Mouse (Mus musculus) layer of hippocampus, adult 9-11 months (tissue): ENCODE data around the gene Atxn2.
"Not testable (repeated sequence)": the region's sequence is repeated elsewhere in the genome, so short reads cannot be mapped to it uniquely, and the experiment has no call there.

Experiments used
- DNase-seq: peaks from one replicate; pipeline ENCODE4 v3.0.0; 2022

Gene Atxn2

GRCm38 (mm10) chr5:121711174-121711927, at the start of gene Atxn2:
Gene Atxn2, plus strand, starts transcription at chr5:121711337.
- DNase-seq: peak; percentile 79

GRCm38 (mm10) chr5:121661494-121661893, 49.6 kb upstream of the Atxn2 start:
- DNase-seq: no peak

- DNase-seq: no peak
Observed at GRCm38 (mm10) chr5:121663456-121663855, 47.7 kb upstream of the Atxn2 start.

DNA sequence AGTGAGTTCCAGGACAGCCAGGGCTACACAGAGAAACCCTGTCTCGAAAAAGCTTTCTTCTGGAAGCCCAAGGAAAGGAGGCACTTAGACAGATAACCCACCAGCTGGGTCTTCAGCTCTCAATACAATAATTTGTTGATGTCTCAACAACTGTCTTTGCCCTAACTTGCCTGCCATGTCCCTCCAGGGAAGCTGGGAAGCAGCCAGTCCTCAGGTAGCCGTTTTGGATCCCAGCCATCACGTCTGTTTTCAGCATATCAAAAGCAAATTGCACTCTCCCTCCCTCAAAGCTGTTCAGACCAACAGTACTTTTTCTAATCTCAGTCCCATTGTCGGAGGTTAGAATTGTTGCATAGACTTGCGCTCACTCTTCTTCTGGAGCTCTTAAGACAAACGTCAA, 47.1 kb upstream of the Atxn2 start:
- no peak for DNase-seq

- no peak for DNase-seq
Observed at GRCm38 (mm10) chr5:121664971-121665370, 46.2 kb upstream of the Atxn2 start.

DNA sequence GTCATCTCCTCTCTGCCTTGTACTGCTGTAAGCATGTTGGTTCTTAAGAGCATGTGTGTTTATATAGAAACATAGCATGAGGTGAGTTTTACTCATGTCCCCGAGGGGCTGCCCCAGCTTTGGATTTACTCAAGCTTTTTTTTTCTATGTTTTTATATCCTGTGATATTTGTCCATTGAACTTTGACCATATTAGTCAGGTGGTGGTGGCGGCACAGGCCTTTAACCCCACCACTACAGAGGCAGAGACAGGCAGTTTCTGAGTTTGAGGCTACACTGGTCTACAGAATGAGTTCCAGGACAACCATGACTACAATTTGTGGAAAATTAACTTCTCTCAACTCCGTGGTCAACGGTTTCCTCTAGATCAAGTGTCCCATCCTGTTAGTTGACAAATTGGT, 44.1 kb upstream of the Atxn2 start:
- no peak for DNase-seq

- DNase-seq: no peak
Observed at GRCm38 (mm10) chr5:121668411-121668810, 42.7 kb upstream of the Atxn2 start.

DNA sequence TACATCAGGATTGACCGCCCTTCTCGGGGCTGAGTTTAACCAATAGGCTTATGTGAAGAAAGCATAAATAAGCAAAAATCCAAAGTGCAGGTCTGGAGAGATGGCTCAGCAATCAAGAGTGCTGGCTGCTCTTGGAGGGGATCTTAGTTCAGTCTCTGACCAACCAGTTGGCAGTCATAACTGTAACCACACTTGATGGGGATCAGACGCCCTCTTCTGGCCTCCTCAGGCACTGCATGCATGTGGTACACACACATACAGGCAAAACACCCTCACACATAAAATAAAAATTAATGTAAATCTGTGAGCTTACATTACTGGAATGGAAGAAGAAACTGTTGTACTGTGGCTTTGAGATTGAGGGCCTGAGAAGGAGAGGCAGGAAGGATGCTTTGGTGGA, 40.7 kb upstream of the Atxn2 start:
- DNase-seq: no peak

DNA sequence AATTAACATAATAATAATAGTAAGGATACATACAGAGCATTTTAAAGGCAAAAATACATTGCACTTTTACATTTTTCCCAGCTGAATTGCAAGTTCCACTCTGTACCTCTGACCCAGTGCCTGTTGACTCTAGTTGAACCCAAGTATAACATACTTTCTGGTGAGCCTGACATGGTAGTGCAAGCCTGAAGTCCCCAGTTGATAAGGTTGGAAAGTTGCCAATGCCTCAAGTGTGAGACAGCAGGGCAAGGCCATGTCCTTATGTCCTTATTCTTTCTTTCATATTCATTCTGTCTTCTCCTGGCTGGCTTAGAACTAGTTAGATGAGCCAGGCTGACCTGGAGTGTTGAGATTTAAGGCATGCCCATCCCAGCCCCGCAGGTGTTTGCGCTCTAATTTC, 28.9 kb upstream of the Atxn2 start:
- no peak for DNase-seq

GRCm38 (mm10) chr5:121685495-121685894, 25.6 kb upstream of the Atxn2 start:
- DNase-seq: no peak

GRCm38 (mm10) chr5:121686113-121686898, 24.8 kb upstream of the Atxn2 start:
- DNase-seq: no peak

GRCm38 (mm10) chr5:121690482-121691211, 20.5 kb upstream of the Atxn2 start:
- no peak for DNase-seq

DNA sequence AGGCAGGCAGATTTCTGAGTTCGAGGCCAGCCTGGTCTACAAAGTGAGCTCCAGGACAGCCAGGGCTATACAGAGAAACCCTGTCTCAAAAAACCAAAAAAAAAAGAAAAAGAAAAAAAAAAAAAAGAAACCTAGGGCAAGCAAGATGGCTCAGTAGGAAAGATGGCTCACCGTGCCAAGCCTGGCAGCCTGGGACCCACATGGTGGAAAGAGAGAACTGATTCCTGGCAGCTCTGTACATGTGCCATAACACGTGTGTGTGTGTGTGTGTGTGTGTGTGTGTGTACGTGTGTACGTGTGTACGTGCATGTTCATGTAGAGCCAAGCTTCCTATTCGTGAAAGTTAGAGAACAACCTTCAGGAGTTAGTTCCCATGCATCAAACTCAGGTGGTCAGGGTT, 19.7 kb upstream of the Atxn2 start:
- not testable (repeated sequence) for DNase-seq

DNA sequence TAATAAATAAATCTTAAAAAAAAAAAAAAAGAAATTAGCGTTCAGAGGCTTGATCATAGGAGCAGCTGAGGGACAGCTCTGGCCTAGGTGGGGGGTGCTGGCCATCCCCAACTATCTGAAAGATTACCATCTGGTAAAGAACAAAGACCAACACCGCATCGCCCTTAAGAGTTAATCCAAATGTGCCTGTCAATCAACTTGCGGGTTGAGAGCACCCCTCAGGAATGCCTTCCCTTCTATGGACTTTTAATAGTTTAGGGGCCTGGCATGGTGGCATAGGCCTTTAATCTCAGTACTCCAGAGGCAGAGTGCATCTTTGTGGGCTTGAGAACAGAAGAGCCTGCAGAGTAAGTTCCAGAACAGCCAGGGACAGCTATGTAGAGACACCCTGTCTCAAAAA, 18.2 kb upstream of the Atxn2 start:
- DNase-seq: no peak

- no peak for DNase-seq
Observed at GRCm38 (mm10) chr5:121696761-121697160, 14.4 kb upstream of the Atxn2 start.

DNA sequence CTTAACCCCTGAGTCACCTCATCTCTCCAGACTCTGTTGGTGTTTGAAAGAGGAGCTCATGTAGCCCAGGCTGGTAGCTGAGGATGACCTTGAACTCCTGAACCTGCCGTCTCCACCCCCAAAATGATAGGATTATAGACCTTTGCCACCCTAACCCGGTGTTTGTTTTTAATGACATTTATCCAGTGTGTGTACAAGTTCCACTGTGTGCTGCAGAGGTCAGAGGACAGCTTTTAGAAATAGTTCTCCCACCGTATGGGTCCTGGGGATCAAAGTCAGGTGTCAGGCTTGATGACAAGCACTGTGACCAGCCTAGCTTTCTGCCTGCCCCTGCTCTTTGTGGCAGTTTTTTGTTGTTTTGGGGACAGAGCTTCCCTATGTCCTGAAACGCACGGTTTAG, 11.2 kb upstream of the Atxn2 start:
- no peak for DNase-seq

- peak; percentile 70 for DNase-seq
Observed at GRCm38 (mm10) chr5:121700496-121700895, 10.6 kb upstream of the Atxn2 start.

GRCm38 (mm10) chr5:121701111-121701769, 9.9 kb upstream of the Atxn2 start:
- no peak for DNase-seq

- no peak for DNase-seq
Observed at GRCm38 (mm10) chr5:121703341-121703740, 7.8 kb upstream of the Atxn2 start.

DNA sequence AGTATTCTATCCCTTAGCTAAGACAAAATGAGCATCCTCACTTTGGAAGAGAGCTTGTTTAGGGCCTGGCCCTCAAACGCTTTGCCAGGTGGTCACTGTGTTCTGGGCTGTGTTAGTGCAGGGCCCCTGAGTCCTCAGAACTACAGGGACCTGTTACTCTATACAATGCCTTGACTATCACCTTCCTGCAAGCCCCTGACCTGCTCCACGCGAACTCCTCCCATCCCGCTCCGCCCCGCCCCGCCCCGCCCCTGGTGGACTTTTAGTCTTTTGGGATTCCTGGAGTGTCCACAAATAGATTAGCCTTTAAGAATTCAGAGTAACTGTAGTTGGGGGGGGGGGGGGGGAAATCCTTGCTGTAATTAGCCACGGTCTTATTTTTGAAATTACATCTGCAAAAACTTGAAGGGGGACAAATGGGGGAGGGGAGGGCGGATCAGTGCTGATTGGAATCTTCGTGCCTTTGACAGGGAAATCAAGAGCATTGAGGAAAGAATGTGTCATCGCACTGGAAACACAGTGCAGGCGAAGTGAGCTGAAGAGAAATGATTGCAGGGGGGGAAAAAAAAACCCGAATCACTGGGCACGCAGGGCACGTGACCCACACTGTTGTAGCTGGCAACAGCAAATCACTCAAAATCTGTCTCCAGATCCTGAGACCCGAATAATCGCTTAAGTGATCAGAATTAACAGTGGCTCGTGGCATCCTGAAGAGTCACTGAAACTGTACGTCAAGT, 6.5 kb upstream of the Atxn2 start:
- no peak for DNase-seq

DNA sequence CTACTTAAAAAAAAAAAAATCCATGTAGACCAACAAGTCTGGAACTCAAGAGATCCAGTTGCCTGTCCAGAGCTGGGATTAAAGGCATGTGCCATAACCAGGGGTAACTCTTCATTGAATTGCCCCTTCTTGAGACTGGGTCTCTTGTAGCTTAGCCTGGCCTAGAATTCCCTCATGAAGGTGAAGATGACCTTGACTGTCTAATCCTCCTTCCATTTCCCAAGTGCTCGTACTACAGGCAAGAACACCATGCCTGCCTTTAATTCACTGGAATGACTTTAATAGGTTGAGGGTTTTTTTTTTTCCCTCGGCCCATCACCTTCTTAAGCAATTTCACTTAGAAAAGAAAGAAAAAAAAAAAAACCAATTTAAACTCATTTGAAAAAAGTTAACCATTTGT, 735 bp upstream of the Atxn2 start:
- DNase-seq: no peak

- DNase-seq: peak; percentile 10
Observed at GRCm38 (mm10) chr5:121710851-121711173, 325 bp upstream of the Atxn2 start.

DNA sequence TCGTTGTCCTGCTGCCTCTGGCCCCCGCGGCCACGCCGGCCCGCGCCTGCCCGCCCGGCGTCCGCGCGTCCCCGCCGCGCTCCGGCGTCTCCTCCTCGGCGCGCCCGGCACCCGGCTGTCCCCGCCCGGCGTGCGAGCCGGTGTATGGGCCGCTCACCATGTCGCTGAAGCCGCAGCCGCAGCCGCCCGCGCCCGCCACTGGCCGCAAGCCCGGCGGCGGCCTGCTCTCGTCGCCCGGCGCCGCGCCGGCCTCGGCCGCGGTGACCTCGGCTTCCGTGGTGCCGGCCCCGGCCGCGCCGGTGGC, 743 bp downstream of the Atxn2 start:
- no peak for DNase-seq
